Mouse (Mus musculus) heart, embryonic 14.5 days (tissue): ENCODE data around the gene Tacc3. TPM values are rescaled to one million over a fixed set of nuclear protein-coding genes. Genes with fewer than 3 reads are reported as not detected.

Experiments
- ATAC-seq: fragments of 200-750 bp; cut with Nextera tagmentation; 2 replicates; pipeline ENCODE4 v1.8.0; 2017; ENCODE audit warnings: low read depth, moderate TSS enrichment; ENCODE audit not compliant: insufficient number of reproducible peaks, insufficient read depth, low FRiP score
- H3K27ac ChIP-seq, 2 experiments: fragments of 200-500 bp in 1 of 2; fragments of 300-500 bp in 1 of 2; sonication (generic) in 1 of 2; replicated peaks in 1 of 2; 2 replicates each; pipeline ENCODE4 v1.5.1; 2012 to 2014; ENCODE audit warnings: low read depth in 2 of 2, low read length in 2 of 2, control low read depth in 1 of 2, mild to moderate bottlenecking in 1 of 2, mixed read lengths in 1 of 2; ENCODE audit not compliant: control insufficient read depth in 1 of 2, insufficient read depth in 1 of 2
- H3K27me3 ChIP-seq: fragments of 300-500 bp; sonication (generic); 2 replicates; pipeline ENCODE4 v1.6.1; 2014; ENCODE audit warnings: mild to moderate bottlenecking, low read length, control low read depth; ENCODE audit not compliant: control insufficient read depth, insufficient read depth
- H3K36me3 ChIP-seq: fragments of 300-500 bp; sonication (generic); 2 replicates; pipeline ENCODE4 v1.6.1; 2014; ENCODE audit warnings: mild to moderate bottlenecking, control low read depth, low read length, mixed read lengths; ENCODE audit not compliant: control insufficient read depth, insufficient read depth
- H3K4me1 ChIP-seq, 2 experiments: fragments of 200-500 bp in 1 of 2; fragments of 300-500 bp in 1 of 2; sonication (generic) in 1 of 2; 2 replicates each; pipeline ENCODE4 v1.6.1; 2012 to 2014; ENCODE audit warnings: low read length in 2 of 2, control low read depth in 1 of 2, mixed read lengths in 1 of 2; ENCODE audit not compliant: control insufficient read depth in 2 of 2, insufficient read depth in 2 of 2
- H3K4me2 ChIP-seq: fragments of 300-500 bp; sonication (generic); 2 replicates; pipeline ENCODE4 v1.6.1; 2014; ENCODE audit warnings: mild to moderate bottlenecking, low read length
- H3K4me3 ChIP-seq, 2 experiments: fragments of 200-500 bp in 1 of 2; fragments of 300-500 bp in 1 of 2; sonication (generic) in 1 of 2; 2 replicates each; pipeline ENCODE4 v1.5.1; 2012 to 2014; ENCODE audit warnings: low read length in 2 of 2, mild to moderate bottlenecking in 2 of 2, control low read depth in 1 of 2, low read depth in 1 of 2, moderate library complexity in 1 of 2; ENCODE audit not compliant: control insufficient read depth in 1 of 2, insufficient read depth in 1 of 2
- H3K9ac ChIP-seq: fragments of 300-500 bp; sonication (generic); 2 replicates; pipeline ENCODE4 v1.6.1; 2014; ENCODE audit warnings: mild to moderate bottlenecking, low read length
- H3K9me3 ChIP-seq: fragments of 300-500 bp; sonication (generic); 2 replicates; pipeline ENCODE4 v1.6.1; 2016; ENCODE audit warnings: low read length, control low read depth; ENCODE audit not compliant: control insufficient read depth
- WGBS: fragments of 180-500 bp; shearing (Covaris S2); extraction: QIAGEN DNeasy Blood & Tissue Kit; methylation state at CpG from one replicate; pipeline ENCODE4 v1.1.7; 2014; 5-methylcytosine and 5-hydroxymethylcytosine counted together
- polyA plus RNA-seq: library from polyadenylated mRNA; unstranded; fragments of >200 nt; fragmentation: Nextera tagmentation; extraction: Ambion mirVana; gene quantifications from 2 replicates; pipeline ENCODE4 v1.2.1, GENCODE M21; 2014

Gene Tacc3
- polyA plus RNA-seq, 1 experiment from 2014 or later = 117 TPM

DNA sequence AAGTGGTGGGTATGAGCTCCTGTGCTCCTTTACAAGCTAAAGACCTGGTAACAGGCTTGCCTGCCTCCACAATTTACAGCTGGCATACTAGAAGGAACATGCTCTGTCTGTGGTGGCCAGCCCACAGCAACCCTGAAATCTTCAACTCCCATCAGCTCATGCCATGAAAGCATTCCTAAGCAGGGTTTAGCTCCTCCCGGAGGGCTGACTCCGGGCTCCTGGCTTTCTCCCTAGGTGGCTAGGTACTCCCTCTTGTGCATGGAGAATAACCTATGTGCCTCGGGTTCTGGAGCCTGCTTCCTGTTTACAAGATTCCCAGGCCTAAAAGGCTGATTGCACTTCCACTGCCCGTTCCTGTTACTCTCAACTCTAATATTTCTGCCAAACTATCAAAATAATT lies 19.1 kb upstream of the Tacc3 start:
- no peak overlapping the region for H3K9ac ChIP-seq
- peaks cover 69% of the 10 kb centered on the region for H3K36me3 ChIP-seq
- H3K27me3 ChIP-seq = no peaks in the 10 kb centered on the region
- WGBS = 58% methylated on average over 4 of the region's 4 CpGs
- no peaks in the 10 kb centered on the region for H3K9me3 ChIP-seq
- no peaks in the 10 kb centered on the region for H3K4me1 ChIP-seq
- H3K27ac ChIP-seq = no peak overlapping the region
- ATAC-seq = no peak
- H3K4me2 ChIP-seq = no peak overlapping the region
- H3K4me3 ChIP-seq = no peak overlapping the region

DNA sequence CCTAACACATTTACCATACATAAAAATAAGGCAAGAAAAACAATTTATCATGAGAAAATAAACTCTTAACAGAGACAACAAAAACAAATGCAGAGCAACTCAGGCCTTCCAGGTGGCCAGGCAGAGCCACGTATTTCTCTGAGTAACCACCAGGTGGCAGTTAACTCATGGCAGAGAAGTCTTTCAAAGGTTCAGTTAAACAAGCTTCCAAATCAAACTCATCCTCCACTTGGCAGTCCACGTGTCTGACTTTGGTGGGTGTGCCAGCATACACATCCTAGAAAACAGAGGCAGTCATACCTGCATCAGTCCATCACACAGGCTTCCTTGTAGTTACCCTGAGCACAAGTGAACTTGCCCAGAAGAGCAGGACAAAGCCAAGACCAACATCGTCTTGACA lies 17.3 kb upstream of the Tacc3 start:
- Histone ChIP-seq H3K9me3 (no peaks in the 10 kb centered on the region), H3K4me2 (no peak overlapping the region), H3K4me1 (no peaks in the 10 kb centered on the region), H3K4me3 (no peak overlapping the region), H3K36me3 (peaks cover 80% of the 10 kb centered on the region), H3K9ac (no peak overlapping the region), H3K27ac (no peak overlapping the region), H3K27me3 (no peaks in the 10 kb centered on the region)
- ATAC-seq = no peak
- 35% methylated on average over 3 of the region's 3 CpGs for WGBS

DNA sequence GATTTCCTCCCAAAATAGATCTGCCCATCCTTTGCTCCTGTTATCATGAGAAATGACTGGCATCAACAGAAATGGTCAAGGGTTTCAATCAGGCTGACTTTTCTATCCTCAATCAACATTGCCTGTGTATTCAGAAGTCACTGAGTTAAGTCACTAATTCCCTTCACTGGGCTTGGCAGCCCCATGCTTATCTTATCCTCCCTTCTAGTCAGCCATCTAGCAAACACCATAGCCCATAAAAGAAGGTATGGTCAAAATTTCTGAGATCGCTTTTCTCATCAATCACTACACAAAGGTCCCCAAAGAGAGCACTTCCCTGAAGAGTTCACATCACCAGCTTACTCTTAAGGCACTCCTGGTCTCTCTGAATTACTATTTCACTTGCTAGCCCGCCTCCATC lies 6.9 kb upstream of the Tacc3 start:
- Histone ChIP-seq H3K4me2 (peak overlapping the region; percentile 86), H3K27ac (peak overlapping the region; percentile 94 to 98; a peak in 2 of 4 replicates), H3K27me3 (no peaks in the 10 kb centered on the region), H3K4me1 (peaks cover 2 to 29% of the 10 kb centered on the region in 2 experiments), H3K9ac (peak overlapping the region; percentile 81), H3K9me3 (no peaks in the 10 kb centered on the region), H3K36me3 (peaks cover 74% of the 10 kb centered on the region), H3K4me3 (peak overlapping the region; percentile 67 to 84)
- 16% methylated on average over 2 of the region's 2 CpGs for WGBS
- ATAC-seq = no peak

DNA sequence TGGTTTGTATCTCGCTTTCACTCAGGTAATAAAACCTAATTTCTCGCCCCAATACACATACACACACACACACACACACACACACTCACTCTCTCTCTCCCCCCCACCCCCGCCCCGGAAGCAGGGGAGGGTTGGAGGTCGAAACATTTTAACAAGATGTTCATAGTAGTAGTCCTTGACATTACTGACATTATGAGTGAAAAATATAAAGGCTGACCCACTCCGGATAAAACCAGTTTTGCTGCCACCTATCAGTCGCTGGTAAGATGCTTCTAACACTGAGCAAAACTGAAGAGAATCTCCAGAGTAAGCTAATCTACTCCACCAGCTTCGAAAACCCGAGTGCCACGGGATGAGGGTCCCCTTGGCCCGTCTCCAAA lies 6.4 kb upstream of the Tacc3 start:
- Histone ChIP-seq H3K4me1 (peaks cover 2 to 34% of the 10 kb centered on the region in 2 experiments), H3K9ac (peak overlapping the region; percentile 81), H3K9me3 (no peaks in the 10 kb centered on the region), H3K27ac (peak overlapping the region; percentile 94 to 98), H3K4me3 (peak overlapping the region; percentile 67 to 84), H3K27me3 (no peaks in the 10 kb centered on the region), H3K4me2 (peak overlapping the region; percentile 86), H3K36me3 (peaks cover 69% of the 10 kb centered on the region)
- 2% methylated on average over 11 of the region's 11 CpGs for WGBS
- no peak for ATAC-seq

DNA sequence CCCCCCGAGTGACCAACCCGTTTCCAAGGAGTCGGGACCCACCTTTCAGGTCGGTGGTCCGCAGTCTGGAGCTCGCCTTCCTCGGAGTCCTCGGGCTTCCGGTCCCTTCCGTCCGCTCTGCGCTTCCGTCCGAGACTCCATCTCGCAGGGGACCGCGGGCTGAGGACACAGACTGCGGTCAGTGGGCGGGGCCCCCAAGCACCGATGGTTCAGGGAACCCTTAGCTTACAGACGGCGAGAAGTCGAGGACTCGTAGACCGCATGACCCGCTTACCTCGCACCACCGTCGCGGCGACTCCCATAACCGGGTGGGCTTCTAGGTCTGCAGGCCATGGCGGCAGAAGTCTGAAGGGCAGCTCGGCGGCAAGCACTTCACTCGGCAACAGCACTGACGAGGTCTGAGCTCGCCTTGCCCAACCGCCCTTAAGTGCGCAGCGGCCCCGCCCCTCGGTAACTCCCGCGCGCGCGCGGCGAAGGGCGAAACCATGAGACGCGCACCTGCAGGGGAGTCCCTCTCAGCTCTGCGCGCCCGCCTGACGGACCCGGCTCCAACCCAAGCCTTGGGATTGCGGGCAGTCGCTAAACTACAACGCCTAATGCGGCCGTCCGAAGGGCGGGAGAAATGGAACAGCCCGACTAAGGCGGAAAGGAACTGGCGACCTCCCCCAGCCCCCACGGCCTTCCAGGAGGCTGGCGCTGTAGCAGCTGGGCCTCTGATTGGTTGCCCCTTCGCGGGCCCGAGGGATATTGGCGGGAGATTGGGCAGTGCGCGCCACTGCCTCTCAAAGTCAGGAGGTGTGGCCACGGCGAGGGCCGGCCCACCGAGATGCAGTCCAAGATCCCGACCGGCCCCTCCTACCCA lies 5.8 kb upstream of the Tacc3 start, which contains the start of gene Slbp:
Gene Slbp, minus strand, starts transcription at position 654 of the 862 bp plus-strand sequence.
- H3K27me3 ChIP-seq = no peaks in the 10 kb centered on the region
- peak within 1 kb of the TSS; percentile 86 for H3K4me2 ChIP-seq
- H3K9me3 ChIP-seq = no peaks in the 10 kb centered on the region
- WGBS = under 1% methylated on average over 82 of the region's 82 CpGs
- H3K4me3 ChIP-seq = peak within 1 kb of the TSS; percentile 67 to 84
- H3K4me1 ChIP-seq = peaks cover 7 to 40% of the 10 kb centered on the region in 2 experiments
- H3K9ac ChIP-seq = peak within 1 kb of the TSS; percentile 81
- H3K36me3 ChIP-seq = peaks cover 63% of the 10 kb centered on the region
- peak within 1 kb of the TSS; percentile 94 to 98 for H3K27ac ChIP-seq
- ATAC-seq = peak; percentile 94

DNA sequence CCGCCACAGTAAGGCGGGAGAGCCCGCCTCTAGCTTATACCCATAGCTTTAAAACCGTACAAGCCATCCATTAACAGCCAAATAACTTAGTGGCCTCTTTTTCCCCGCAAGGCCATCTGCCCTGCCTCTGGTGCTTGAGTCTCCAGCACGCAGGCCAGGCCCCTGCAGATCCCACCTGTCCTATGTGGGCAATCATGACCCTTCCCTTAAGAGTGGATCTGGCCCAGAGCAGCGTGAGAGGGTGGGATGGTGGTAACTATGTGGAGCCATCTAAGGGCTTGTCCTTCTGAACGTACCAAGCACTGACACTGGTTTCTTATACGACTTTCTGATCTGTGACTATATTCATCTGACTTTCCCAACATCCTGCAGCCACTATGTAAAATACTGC lies 5.2 kb upstream of the Tacc3 start:
- Histone ChIP-seq H3K4me1 (peaks cover 7 to 40% of the 10 kb centered on the region in 2 experiments), H3K4me3 (peak overlapping the region; percentile 30 to 67; a peak in 3 of 4 replicates), H3K27me3 (no peaks in the 10 kb centered on the region), H3K9me3 (no peaks in the 10 kb centered on the region), H3K9ac (peak overlapping the region; percentile 70), H3K36me3 (peaks cover 57% of the 10 kb centered on the region), H3K4me2 (peak overlapping the region; percentile 86), H3K27ac (peak overlapping the region; percentile 50 to 94)
- WGBS = 2% methylated on average over 9 of the region's 9 CpGs
- no peak; the same call in 1 of the 2 replicates for ATAC-seq

DNA sequence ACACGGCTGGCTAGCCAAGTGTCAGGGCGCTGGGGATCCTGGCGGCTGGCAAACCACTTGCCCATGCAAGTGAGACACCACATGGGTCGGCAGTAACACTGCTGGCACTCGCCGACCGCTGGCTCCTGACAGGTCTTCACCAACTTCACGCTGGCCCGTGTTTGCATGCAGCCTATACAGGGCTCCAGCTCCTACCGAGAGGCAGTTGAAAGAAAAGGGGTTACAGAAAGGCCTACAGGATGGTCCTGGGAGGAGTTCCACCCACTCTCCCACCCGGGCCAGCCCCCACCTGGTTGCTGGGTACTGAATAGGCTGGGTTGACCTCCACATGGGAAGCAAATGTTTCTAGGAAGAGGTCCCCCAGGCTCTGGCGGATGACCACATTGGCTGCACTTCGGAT lies 3.5 kb upstream of the Tacc3 start:
- peaks cover 8 to 48% of the 10 kb centered on the region in 2 experiments for H3K4me1 ChIP-seq
- WGBS = 94% methylated on average over 13 of the region's 13 CpGs
- H3K9ac ChIP-seq = no peak overlapping the region
- no peaks in the 10 kb centered on the region for H3K27me3 ChIP-seq
- H3K36me3 ChIP-seq = peaks cover 40% of the 10 kb centered on the region
- H3K4me3 ChIP-seq = no peak overlapping the region
- no peak for ATAC-seq
- no peaks in the 10 kb centered on the region for H3K9me3 ChIP-seq
- no peak overlapping the region for H3K27ac ChIP-seq
- no peak overlapping the region for H3K4me2 ChIP-seq
